Mouse (Mus musculus): ENCODE measurements around the gene Pacs2.

- TF ChIP-seq POLR2A (IDR thresholded peaks at IDR 0.05; ENCODE audit: insufficient read length, low read depth) (no peak), TCF12 (IDR thresholded peaks at IDR 0.05; ENCODE audit: insufficient read depth, poor library complexity, severe bottlenecking) (no peak), CEBPB (IDR thresholded peaks at IDR 0.05; ENCODE audit: insufficient read depth, poor library complexity, severe bottlenecking) (no peak), POLR2AphosphoS2 (IDR thresholded peaks at IDR 0.05; ENCODE audit: insufficient read length, low read depth) (no peak), MAX (IDR thresholded peaks at IDR 0.05; ENCODE audit: low read depth) (no peak), MYOG (IDR thresholded peaks at IDR 0.05; ENCODE audit: control insufficient read depth in 1 of 3, insufficient read depth in 1 of 3, insufficient read length in 2 of 3, low read depth in 2 of 3) (no peak)
These were observed 86.3 kb downstream of the Pacs2 start for GRCm38 (mm10) chr12:113100448-113101076.
